Mouse (Mus musculus) heart, embryonic 16.5 days (tissue): ENCODE data around the gene Slc25a20. TPM values are rescaled to one million over a fixed set of nuclear protein-coding genes. Genes with fewer than 3 reads are reported as not detected.

Experiments used
- ATAC-seq: fragments of 200-750 bp; cut with Nextera tagmentation; replicated peaks from 2 replicates; pipeline ENCODE4 v1.8.0; 2017; ENCODE audit warnings: moderate number of reproducible peaks; ENCODE audit not compliant: insufficient read depth, low FRiP score; ENCODE audit errors: extremely low read depth
- H3K27ac ChIP-seq: fragments of 300-500 bp; sonication (generic); 2 replicates; pipeline ENCODE4 v1.5.1; 2014; ENCODE audit warnings: mild to moderate bottlenecking, low read length, control low read depth, moderate library complexity
- H3K27me3 ChIP-seq: fragments of 300-500 bp; sonication (generic); 2 replicates; pipeline ENCODE4 v1.6.1; 2014; ENCODE audit warnings: low read length, mixed read lengths; ENCODE audit not compliant: control insufficient read depth, insufficient read depth
- H3K36me3 ChIP-seq: fragments of 300-500 bp; sonication (generic); 2 replicates; pipeline ENCODE4 v1.6.1; 2014; ENCODE audit not compliant: control insufficient read depth, insufficient read depth
- H3K4me1 ChIP-seq: fragments of 300-500 bp; sonication (generic); 2 replicates; pipeline ENCODE4 v1.6.1; 2014; ENCODE audit warnings: low read length, mixed read lengths; ENCODE audit not compliant: control insufficient read depth, insufficient read depth
- H3K4me2 ChIP-seq: fragments of 300-500 bp; sonication (generic); 2 replicates; pipeline ENCODE4 v1.6.1; 2014; ENCODE audit warnings: low read depth, mild to moderate bottlenecking, control low read depth, low read length
- H3K4me3 ChIP-seq: fragments of 300-500 bp; sonication (generic); 2 replicates; pipeline ENCODE4 v1.5.1; 2014; ENCODE audit warnings: mild to moderate bottlenecking, control low read depth, low read length
- H3K9ac ChIP-seq: fragments of 300-500 bp; sonication (generic); 2 replicates; pipeline ENCODE4 v1.6.1; 2014; ENCODE audit warnings: low read length, control low read depth
- H3K9me3 ChIP-seq: fragments of 300-500 bp; sonication (generic); replicated peaks from 2 replicates; pipeline ENCODE4 v1.6.1; 2016; ENCODE audit warnings: low read length; ENCODE audit not compliant: control insufficient read depth
- WGBS: fragments of 180-500 bp; shearing (Covaris S2); extraction: QIAGEN DNeasy Blood & Tissue Kit; methylation state at CpG from one replicate; pipeline ENCODE4 v1.1.7; 2014; 5-methylcytosine and 5-hydroxymethylcytosine counted together
- polyA plus RNA-seq: library from polyadenylated mRNA; unstranded; fragments of >200 nt; fragmentation: Nextera tagmentation; extraction: Ambion mirVana; gene quantifications from 2 replicates; pipeline ENCODE4 v1.2.1, GENCODE M21; 2015

Gene Slc25a20
- polyA plus RNA-seq, 1 experiment from 2014 or later, result 88.0 TPM

DNA sequence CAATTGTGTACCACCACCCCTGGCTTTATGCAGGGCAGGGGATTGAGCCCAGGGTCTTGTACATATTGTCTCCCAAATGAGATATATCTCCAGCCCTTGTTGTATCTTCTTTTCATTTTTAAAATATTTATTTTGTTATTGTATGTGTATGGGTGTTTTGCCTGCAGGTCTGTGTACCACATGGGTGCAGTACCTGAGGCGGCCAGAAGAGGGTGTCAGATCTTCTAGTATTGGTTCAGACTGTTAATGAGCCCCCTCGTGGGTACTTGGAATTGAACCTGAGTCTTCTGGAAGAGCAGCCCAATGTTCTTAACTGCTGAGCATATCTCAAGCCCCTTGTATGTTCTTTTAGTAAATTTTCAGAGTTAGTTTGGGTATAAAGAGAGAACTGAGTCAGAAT is 11.3 kb downstream of the Slc25a20 start:
- no peak for ATAC-seq
- no peak overlapping the region for H3K4me2 ChIP-seq
- H3K36me3 ChIP-seq, result peaks cover 27% of the 10 kb centered on the region
- no peaks in the 10 kb centered on the region for H3K27me3 ChIP-seq
- WGBS, result 50% methylated on average over 2 of the region's 2 CpGs
- H3K9ac ChIP-seq, result no peak overlapping the region
- H3K4me1 ChIP-seq, result 0 out of 2 replicates have a peak, but pooled peaks cover 2% of the 10 kb centered on the region
- no peak overlapping the region for H3K27ac ChIP-seq
- peaks cover 6% of the 10 kb centered on the region; the same call in 1 of the 2 replicates for H3K9me3 ChIP-seq
- no peak overlapping the region for H3K4me3 ChIP-seq

DNA sequence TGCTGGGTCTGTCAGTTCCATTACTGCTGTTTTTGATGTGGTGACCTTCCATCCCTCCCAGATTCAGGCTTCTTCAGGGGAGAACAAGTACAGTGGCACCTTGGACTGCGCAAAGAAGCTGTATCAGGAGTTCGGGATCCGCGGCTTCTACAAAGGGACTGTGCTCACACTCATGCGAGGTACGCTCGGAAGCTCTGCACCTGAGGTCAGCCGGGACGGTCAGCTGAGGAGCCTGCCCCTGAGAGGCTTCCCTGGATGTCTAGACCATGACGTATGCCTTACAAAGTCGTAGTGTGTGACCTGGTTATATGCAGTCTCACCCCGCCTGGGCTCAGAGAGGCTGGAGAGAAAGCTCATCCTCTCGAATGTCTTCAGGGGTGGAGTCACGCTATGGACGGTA is 18.1 kb downstream of the Slc25a20 start:
- 90% methylated on average over 15 of the region's 15 CpGs for WGBS
- no peaks in the 10 kb centered on the region for H3K27me3 ChIP-seq
- peaks cover 28% of the 10 kb centered on the region; the same call in 1 of the 2 replicates for H3K36me3 ChIP-seq
- no peak overlapping the region for H3K4me3 ChIP-seq
- no peak overlapping the region for H3K4me2 ChIP-seq
- no peaks in the 10 kb centered on the region for H3K9me3 ChIP-seq
- 0 out of 2 replicates have a peak, but pooled peaks cover 2% of the 10 kb centered on the region for H3K4me1 ChIP-seq
- H3K27ac ChIP-seq, result no peak overlapping the region
- no peak overlapping the region for H3K9ac ChIP-seq
- no peak for ATAC-seq

DNA sequence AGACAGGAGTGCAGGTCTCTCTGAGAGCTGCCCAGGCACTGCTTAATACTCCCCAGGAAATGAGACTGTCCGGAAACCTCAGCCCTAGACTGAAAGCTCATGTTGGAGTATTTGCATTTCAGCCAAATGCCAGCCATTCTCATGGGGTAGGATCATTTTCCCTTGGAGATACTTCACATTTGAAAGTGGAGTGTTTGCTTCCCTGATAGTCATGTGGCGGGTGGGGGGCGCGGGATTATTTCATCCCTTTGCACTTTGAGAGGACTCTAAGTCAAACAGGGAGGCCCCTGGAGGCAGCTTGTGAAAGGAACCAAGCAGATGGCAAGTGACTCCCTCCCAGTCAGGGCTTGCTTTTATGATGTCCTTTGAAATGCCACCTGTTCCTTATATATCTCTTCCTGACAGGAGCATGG is 24.6 kb downstream of the Slc25a20 start:
- Histone ChIP-seq H3K4me1 (peaks cover 20% of the 10 kb centered on the region), H3K4me3 (no peak overlapping the region), H3K9ac (0 out of 2 replicates have a peak overlapping the region, but pooled peaks have one; percentile 7), H3K27me3 (no peaks in the 10 kb centered on the region), H3K9me3 (no peaks in the 10 kb centered on the region), H3K27ac (no peak overlapping the region; the same call in 1 of the 2 replicates), H3K36me3 (peaks cover 11% of the 10 kb centered on the region; the same call in 1 of the 2 replicates), H3K4me2 (no peak overlapping the region)
- WGBS, result 34% methylated on average over 4 of the region's 4 CpGs
- ATAC-seq, result no peak

DNA sequence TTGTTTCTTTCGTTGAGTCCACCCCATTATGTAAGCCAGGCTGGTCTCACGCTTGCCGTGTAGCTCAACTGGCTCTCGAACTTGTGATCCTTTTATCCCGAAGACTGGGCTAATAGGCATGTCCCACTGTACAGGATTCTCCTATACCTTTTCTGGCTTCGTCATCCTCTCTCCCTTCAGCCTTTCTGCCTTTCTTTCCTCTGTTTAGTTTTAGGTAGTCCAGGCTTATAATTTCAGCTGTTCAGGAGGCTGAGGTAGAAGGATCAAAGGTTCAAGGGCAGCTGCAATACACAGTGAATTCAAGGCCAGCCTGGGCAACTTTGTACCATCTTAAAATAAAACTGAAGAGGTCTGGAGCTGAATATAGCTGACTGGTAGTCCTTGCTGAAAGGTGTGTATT is 25.3 kb downstream of the Slc25a20 start:
- 82% methylated on average over 6 of the region's 6 CpGs for WGBS
- no peak for ATAC-seq
- Histone ChIP-seq H3K9ac (no peak overlapping the region), H3K27me3 (no peaks in the 10 kb centered on the region), H3K4me3 (no peak overlapping the region), H3K4me2 (no peak overlapping the region), H3K27ac (no peak overlapping the region), H3K9me3 (no peaks in the 10 kb centered on the region), H3K4me1 (peaks cover 23% of the 10 kb centered on the region), H3K36me3 (peaks cover 7% of the 10 kb centered on the region; the same call in 1 of the 2 replicates)

DNA sequence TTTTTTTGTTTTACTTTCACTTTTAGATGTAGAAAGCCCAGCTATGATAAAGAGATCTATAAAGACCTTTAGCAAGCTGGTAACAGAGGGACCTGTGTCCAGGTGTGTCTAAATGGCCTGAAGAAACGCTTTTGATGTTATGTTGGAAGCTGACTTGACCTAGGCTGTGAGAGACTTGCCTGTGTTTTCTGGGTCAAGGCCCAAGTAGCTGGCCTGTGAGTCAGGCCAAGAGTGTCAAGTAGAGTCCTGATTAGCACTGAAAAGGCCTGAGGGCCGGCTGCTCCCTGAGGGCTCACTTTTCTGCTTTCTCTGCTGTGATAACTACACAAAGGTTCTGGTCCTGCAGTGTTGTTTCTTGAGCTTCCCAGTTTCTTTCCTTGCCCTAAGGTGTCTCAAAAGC is 25.8 kb downstream of the Slc25a20 start:
- no peak for ATAC-seq

DNA sequence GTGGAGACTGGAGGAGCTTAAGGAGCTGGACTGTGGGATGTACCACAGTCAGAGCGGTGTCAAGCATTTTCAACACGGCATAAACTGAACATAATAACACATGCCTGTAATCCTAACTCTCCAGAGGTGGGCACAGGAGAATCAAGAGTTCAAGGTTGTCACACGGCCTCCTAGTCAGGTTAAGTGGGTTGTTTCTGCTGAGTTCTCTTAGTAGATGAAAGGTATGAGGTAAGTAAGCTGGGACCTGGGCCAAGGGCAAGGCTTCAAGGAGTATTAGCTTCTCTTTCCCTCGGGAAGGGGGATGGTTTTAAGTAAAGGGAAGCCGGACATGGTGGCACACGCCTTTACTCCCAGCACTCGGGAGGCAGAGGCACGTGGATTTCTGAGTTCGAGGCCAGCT is 26.6 kb downstream of the Slc25a20 start:
- no peak for ATAC-seq
- H3K4me3 ChIP-seq, result no peak overlapping the region
- peaks cover 3% of the 10 kb centered on the region; the same call in 1 of the 2 replicates for H3K36me3 ChIP-seq
- no peak overlapping the region for H3K4me2 ChIP-seq
- no peak overlapping the region for H3K9ac ChIP-seq
- no peaks in the 10 kb centered on the region for H3K9me3 ChIP-seq
- H3K4me1 ChIP-seq, result peaks cover 29% of the 10 kb centered on the region
- WGBS, result 68% methylated on average over 9 of the region's 9 CpGs
- no peak overlapping the region for H3K27ac ChIP-seq
- no peaks in the 10 kb centered on the region for H3K27me3 ChIP-seq

More for the DNA sequence above, 25.8 kb downstream of the Slc25a20 start:
- Histone ChIP-seq H3K4me2 (no peak overlapping the region), H3K9me3 (no peaks in the 10 kb centered on the region), H3K27ac (no peak overlapping the region), H3K36me3 (peaks cover 6% of the 10 kb centered on the region; the same call in 1 of the 2 replicates), H3K27me3 (no peaks in the 10 kb centered on the region), H3K4me1 (peaks cover 23% of the 10 kb centered on the region), H3K9ac (no peak overlapping the region; the same call in 1 of the 2 replicates), H3K4me3 (no peak overlapping the region)
- 53% methylated on average over 2 of the region's 2 CpGs for WGBS

DNA sequence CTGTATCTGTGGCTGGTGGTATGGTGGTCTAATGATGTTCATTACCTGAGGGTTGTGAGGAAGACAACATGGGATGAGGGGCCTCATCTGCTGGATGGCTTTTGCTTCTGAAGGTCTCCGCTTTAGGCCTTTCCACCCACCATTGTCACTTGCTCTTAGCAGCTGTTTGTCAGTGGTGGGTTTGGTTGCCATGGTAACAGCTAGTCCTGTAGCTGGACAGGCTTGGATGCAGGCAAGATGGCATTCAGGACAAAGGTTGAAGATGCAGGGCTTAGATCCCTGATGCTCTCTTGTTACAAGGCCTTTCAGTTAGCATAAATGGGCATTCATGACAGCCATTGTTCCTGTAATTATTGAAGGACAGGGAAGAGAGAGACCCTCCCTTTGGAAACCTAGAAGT is 27.2 kb downstream of the Slc25a20 start, which contains the start of gene Prkar2a:
Prkar2a (plus strand) TSS at position 209 of the 400 bp plus-strand sequence.
- no peaks in the 10 kb centered on the region for H3K27me3 ChIP-seq
- WGBS, result 87% methylated on average over 1 of the region's 1 CpGs
- H3K4me2 ChIP-seq, result no peak within 1 kb of the TSS
- no peak within 1 kb of the TSS for H3K27ac ChIP-seq
- H3K9me3 ChIP-seq, result no peaks in the 10 kb centered on the region
- H3K36me3 ChIP-seq, result peaks cover 3% of the 10 kb centered on the region; the same call in 1 of the 2 replicates
- no peak for ATAC-seq
- H3K4me3 ChIP-seq, result no peak within 1 kb of the TSS
- H3K4me1 ChIP-seq, result peaks cover 35% of the 10 kb centered on the region
- no peak within 1 kb of the TSS for H3K9ac ChIP-seq

DNA sequence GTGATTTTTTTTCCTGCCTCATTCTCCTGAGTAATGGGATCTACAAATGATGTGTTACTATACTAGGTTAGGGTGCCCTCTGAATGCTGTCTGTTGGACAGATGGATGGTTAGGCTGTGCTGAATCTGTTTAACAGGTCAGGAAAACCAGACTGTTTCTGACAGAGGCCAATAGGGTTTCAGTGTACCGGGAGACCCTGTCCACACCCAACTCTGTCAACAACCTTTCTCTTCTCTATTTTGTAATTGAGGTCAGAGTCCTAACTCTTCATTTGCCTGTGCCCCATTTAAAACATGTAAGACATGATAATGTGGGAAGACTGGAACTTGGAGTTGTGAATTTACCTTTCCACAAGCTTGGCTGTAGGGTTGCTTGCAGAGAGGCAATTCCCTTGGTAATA is 28.1 kb downstream of the Slc25a20 start:
- Histone ChIP-seq H3K4me1 (peaks cover 37% of the 10 kb centered on the region), H3K4me2 (no peak overlapping the region), H3K4me3 (no peak overlapping the region), H3K36me3 (peaks cover 3% of the 10 kb centered on the region; the same call in 1 of the 2 replicates), H3K27me3 (no peaks in the 10 kb centered on the region), H3K9me3 (no peaks in the 10 kb centered on the region), H3K9ac (no peak overlapping the region), H3K27ac (no peak overlapping the region)
- no peak for ATAC-seq
- WGBS, result 88% methylated on average over 1 of the region's 1 CpGs

DNA sequence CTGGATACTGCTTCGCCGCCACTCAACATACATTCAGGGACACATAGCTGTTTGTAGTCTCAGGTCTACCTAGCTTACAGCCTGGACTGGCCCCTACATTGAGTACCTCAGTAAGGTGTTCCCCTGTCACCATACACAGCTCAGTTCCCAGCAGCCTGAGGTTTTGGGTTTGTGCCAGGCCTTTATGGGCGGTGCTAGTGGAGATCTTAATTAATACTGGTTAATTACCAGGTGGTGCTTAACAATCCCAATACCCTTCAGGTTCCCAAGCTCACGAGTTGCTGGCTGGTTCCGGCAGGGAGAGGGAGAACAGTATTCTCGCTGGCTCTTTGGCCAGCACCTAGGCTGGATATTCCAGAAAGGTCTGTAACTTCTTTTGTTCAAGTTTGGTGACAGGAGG is 29.0 kb downstream of the Slc25a20 start:
- no peak for ATAC-seq
- WGBS, result 85% methylated on average over 6 of the region's 6 CpGs
- no peaks in the 10 kb centered on the region for H3K27me3 ChIP-seq

More for the DNA sequence above, 29.0 kb downstream of the Slc25a20 start:
- no peak overlapping the region for H3K4me2 ChIP-seq
- H3K4me3 ChIP-seq, result no peak overlapping the region
- peaks cover 37% of the 10 kb centered on the region for H3K4me1 ChIP-seq
- H3K9me3 ChIP-seq, result no peaks in the 10 kb centered on the region
- H3K27ac ChIP-seq, result no peak overlapping the region
- H3K9ac ChIP-seq, result no peak overlapping the region
- no peaks in the 10 kb centered on the region for H3K36me3 ChIP-seq
